Mouse (Mus musculus) induced T-regulatory cell, adult 2 months (primary cell): ENCODE results near the gene Hoxd9.

Experiments used
- DNase-seq: peaks from one replicate; pipeline ENCODE4 v3.0.0-alpha.2; 2012; ENCODE audit warnings: low read depth

Hoxd9 gene

GRCm38 (mm10) chr2:74733765-74734164, 36.2 kb downstream of the Hoxd9 start:
- DNase-seq, result no peak

- no peak for DNase-seq
Observed at GRCm38 (mm10) chr2:74734451-74734850, 36.9 kb downstream of the Hoxd9 start.

GRCm38 (mm10) chr2:74734996-74735811, 37.7 kb downstream of the Hoxd9 start:
- no peak for DNase-seq

- no peak for DNase-seq
Observed at GRCm38 (mm10) chr2:74735851-74736687, 38.5 kb downstream of the Hoxd9 start.

GRCm38 (mm10) chr2:74736688-74737577, 39.4 kb downstream of the Hoxd9 start:
- no peak for DNase-seq

GRCm38 (mm10) chr2:74737578-74738070, 40.1 kb downstream of the Hoxd9 start:
- DNase-seq, result no peak

GRCm38 (mm10) chr2:74738623-74739475, 41.3 kb downstream of the Hoxd9 start:
- DNase-seq, result no peak

- no peak for DNase-seq
Observed at GRCm38 (mm10) chr2:74739476-74739800, 41.9 kb downstream of the Hoxd9 start.

- DNase-seq, result no peak
Observed at GRCm38 (mm10) chr2:74739869-74740268, 42.3 kb downstream of the Hoxd9 start.

- DNase-seq, result no peak
Observed at GRCm38 (mm10) chr2:74740311-74741091, 43.0 kb downstream of the Hoxd9 start.

GRCm38 (mm10) chr2:74741252-74741978, 43.9 kb downstream of the Hoxd9 start:
- DNase-seq, result no peak

GRCm38 (mm10) chr2:74741979-74742277, 44.4 kb downstream of the Hoxd9 start:
- no peak for DNase-seq

- no peak for DNase-seq
Observed at GRCm38 (mm10) chr2:74745540-74746297, 48.2 kb downstream of the Hoxd9 start.

- no peak for DNase-seq
Observed at GRCm38 (mm10) chr2:74746298-74746921, 48.9 kb downstream of the Hoxd9 start.

- no peak for DNase-seq
Observed at GRCm38 (mm10) chr2:74747006-74747405, 49.5 kb downstream of the Hoxd9 start.

GRCm38 (mm10) chr2:74747661-74748141, 50.2 kb downstream of the Hoxd9 start:
- no peak for DNase-seq

GRCm38 (mm10) chr2:74748436-74748995, 51.0 kb downstream of the Hoxd9 start:
- no peak for DNase-seq
